8 mouse cellular contexts compared by ENCODE assay signal in genomic region chr15:62203951-62204905, GRCm38 (mm10).
DNase-seq lines count a peak whose midpoint lies in the region; ATAC-seq and TF ChIP-seq lines count a peak whose summit lies in the region.
"Had no signal": no experiment of that assay in that cellular context is flagged by ENCODE, and none has a peak within 500 bp of the region (broad histone marks: within the 10 kb centered on the region; RNA-seq: fewer than 3 reads in every experiment).

No protein-coding gene starts in this region.

- DNase-seq in liver, adult 2 months (ENCODE audit: extremely low read depth, low read depth, low spot score), result peak; percentile 18
- DNase-seq in liver, embryonic 11.5 days (ENCODE audit: low spot score), result no peak
- peak; percentile 54 for DNase-seq in kidney, postnatal 10 days
- no peak for DNase-seq in midbrain, embryonic 11.5 days (ENCODE audit: low spot score, missing footprints)
- no peak for DNase-seq in gastrocnemius, adult 2 months

- peaks cover 15% of the 10 kb centered on the region; the same call in 1 of the 2 replicates for H3K4me1 ChIP-seq in liver, adult 2 months (ENCODE audit: control insufficient read depth, insufficient read depth, low read length)
- H3K4me1 ChIP-seq in liver, embryonic 11.5 days (replicated peaks; ENCODE audit: control insufficient read depth, insufficient read depth, low read length), result no peaks in the 10 kb centered on the region
- H3K4me1 ChIP-seq in intestine, embryonic 15.5 days (replicated peaks), result peaks cover 2% of the 10 kb centered on the region; the same call in 1 of the 2 replicates
- H3K4me1 ChIP-seq in stomach, embryonic 15.5 days, result no peaks in the 10 kb centered on the region
- H3K4me1 ChIP-seq in midbrain, embryonic 11.5 days (ENCODE audit: control insufficient read depth, insufficient read depth, low read length), result no peaks in the 10 kb centered on the region

- H3K36me3 ChIP-seq in liver, adult 2 months (ENCODE audit: control insufficient read depth, insufficient read depth, low read length), result no peaks in the 10 kb centered on the region
- peaks cover 7% of the 10 kb centered on the region; the same call in 1 of the 2 replicates for H3K36me3 ChIP-seq in liver, embryonic 11.5 days (ENCODE audit: control insufficient read depth, insufficient read depth, low read length)
- no peaks in the 10 kb centered on the region for H3K36me3 ChIP-seq in intestine, embryonic 15.5 days
- no peaks in the 10 kb centered on the region for H3K36me3 ChIP-seq in stomach, embryonic 15.5 days
- H3K36me3 ChIP-seq in midbrain, embryonic 11.5 days (ENCODE audit: control insufficient read depth, insufficient read depth, low read length), result no peaks in the 10 kb centered on the region

- peak overlapping the region; percentile 6; the same call in 1 of the 2 replicates for H3K9ac ChIP-seq in liver, adult 2 months (ENCODE audit: low read depth, low read length)
- H3K9ac ChIP-seq in liver, embryonic 11.5 days (ENCODE audit: low read depth, low read length), result no peak overlapping the region
- no peak overlapping the region for H3K9ac ChIP-seq in intestine, embryonic 15.5 days
- no peak overlapping the region for H3K9ac ChIP-seq in stomach, embryonic 15.5 days
- no peak overlapping the region for H3K9ac ChIP-seq in midbrain, embryonic 11.5 days (ENCODE audit: low read length)

- no peak overlapping the region for H3K4me2 ChIP-seq in liver, embryonic 11.5 days
- H3K4me2 ChIP-seq in intestine, embryonic 15.5 days (replicated peaks), result no peak overlapping the region; the same call in 1 of the 2 replicates
- H3K4me2 ChIP-seq in stomach, embryonic 15.5 days, result no peak overlapping the region
- no peak overlapping the region for H3K4me2 ChIP-seq in midbrain, embryonic 11.5 days

- no peaks in the 10 kb centered on the region; the same call in 1 of the 2 replicates for H3K9me3 ChIP-seq in liver, embryonic 11.5 days (ENCODE audit: control insufficient read depth, low read length)
- H3K9me3 ChIP-seq in intestine, embryonic 15.5 days, result no peaks in the 10 kb centered on the region
- H3K9me3 ChIP-seq in stomach, embryonic 15.5 days, result no peaks in the 10 kb centered on the region
- H3K9me3 ChIP-seq in midbrain, embryonic 11.5 days (ENCODE audit: control insufficient read depth, low read length), result no peaks in the 10 kb centered on the region

- no peak overlapping the region for H3K27ac ChIP-seq in liver, adult 2 months (replicated peaks; ENCODE audit: insufficient read depth, low read depth, low read length)
- no peak overlapping the region for H3K27ac ChIP-seq in liver, embryonic 11.5 days (ENCODE audit: low read depth, low read length)
- no peak overlapping the region for H3K27ac ChIP-seq in intestine, embryonic 15.5 days
- peak overlapping the region; percentile 26; the same call in 1 of the 2 replicates for H3K27ac ChIP-seq in stomach, embryonic 15.5 days
- no peak overlapping the region for H3K27ac ChIP-seq in midbrain, embryonic 11.5 days (ENCODE audit: low read depth, low read length)
- H3K27ac ChIP-seq in gastrocnemius, adult 2 months, result no peak overlapping the region

- no peak overlapping the region for H3K4me3 ChIP-seq in liver, adult 2 months (ENCODE audit: insufficient read depth, low read depth, low read length)
- H3K4me3 ChIP-seq in liver, embryonic 11.5 days (ENCODE audit: low read depth, low read length), result no peak overlapping the region
- H3K4me3 ChIP-seq in intestine, embryonic 15.5 days (replicated peaks), result no peak overlapping the region
- no peak overlapping the region for H3K4me3 ChIP-seq in stomach, embryonic 15.5 days (replicated peaks)
- H3K4me3 ChIP-seq in midbrain, embryonic 11.5 days (ENCODE audit: low read depth, low read length), result no peak overlapping the region
- no peak overlapping the region for H3K4me3 ChIP-seq in gastrocnemius, adult 2 months

- H3K27me3 ChIP-seq in liver, adult 2 months (ENCODE audit: control insufficient read depth, insufficient read depth, low read length), result no peaks in the 10 kb centered on the region
- H3K27me3 ChIP-seq in liver, embryonic 11.5 days (replicated peaks; ENCODE audit: control insufficient read depth, insufficient read depth, low read length), result no peaks in the 10 kb centered on the region
- no peaks in the 10 kb centered on the region for H3K27me3 ChIP-seq in intestine, embryonic 15.5 days (replicated peaks)
- H3K27me3 ChIP-seq in stomach, embryonic 15.5 days (replicated peaks), result no peaks in the 10 kb centered on the region
- H3K27me3 ChIP-seq in midbrain, embryonic 11.5 days (ENCODE audit: control insufficient read depth, insufficient read depth, low read length), result no peaks in the 10 kb centered on the region

- ATAC-seq in liver, embryonic 11.5 days (replicated peaks; ENCODE audit: low FRiP score), result no peak
- ATAC-seq in intestine, embryonic 15.5 days, result peak; percentile 94
- ATAC-seq in stomach, embryonic 15.5 days (ENCODE audit: insufficient read depth, low FRiP score, low read depth), result peak; percentile 80
- ATAC-seq in midbrain, embryonic 11.5 days (ENCODE audit: low FRiP score), result no peak
- ATAC-seq: activated CD4-positive, CD25-positive, alpha-beta regulatory T cell, adult 4 months had no signal

- WGBS in liver, adult 2 months, result 44% methylated on average over 18 of the region's 18 CpGs
- 79% methylated on average over 18 of the region's 18 CpGs for WGBS in liver, embryonic 11.5 days
- WGBS in intestine, embryonic 15.5 days, result 64% methylated on average over 18 of the region's 18 CpGs
- 64% methylated on average over 18 of the region's 18 CpGs for WGBS in stomach, embryonic 15.5 days
- WGBS in midbrain, embryonic 11.5 days, result 80% methylated on average over 18 of the region's 18 CpGs

- TF ChIP-seq POLR2A in liver, adult 2 months (IDR thresholded peaks at IDR 0.05; ENCODE audit: extremely low read depth, insufficient read depth, low read length), result no peak

- intact Hi-C loops in gastrocnemius, adult 2 months (cut with DNase I), result no loop called here

- H3K79me2 ChIP-seq in liver, adult 2 months (ENCODE audit: control insufficient read depth, insufficient read depth, low read length), result no peaks in the 10 kb centered on the region

- TF ChIP-seq CTCF in liver, adult 2 months (IDR thresholded peaks at IDR 0.05; ENCODE audit: low read depth, low read length), result no peak
- no peak for TF ChIP-seq CTCF in gastrocnemius, adult 2 months (IDR thresholded peaks at IDR 0.05)

Comparison
In these comparisons a context has a peak if more than half of its experiments do, and no peak if none do; other contexts are left out.
1. DNase-seq: peak in liver, adult 2 months (single experiment) and kidney, postnatal 10 days (single experiment); none in liver, embryonic 11.5 days (single experiment), midbrain, embryonic 11.5 days (single experiment) and gastrocnemius, adult 2 months (single experiment).
2. ATAC-seq: peak in intestine, embryonic 15.5 days (single experiment) and stomach, embryonic 15.5 days (single experiment); none in liver, embryonic 11.5 days (single experiment) and midbrain, embryonic 11.5 days (single experiment).